Mouse (Mus musculus) lung, adult 18-20 months (tissue): ENCODE data around the gene Kcnab1.
A peak's percentile ranks its signal among the peaks of the same experiment; 100 is the strongest.

Source experiments
- DNase-seq, 2 experiments: peaks; one replicate each; pipeline ENCODE4 v3.0.0; 2022; ENCODE audit warnings: mixed read lengths in 2 of 2

Kcnab1 gene

DNA sequence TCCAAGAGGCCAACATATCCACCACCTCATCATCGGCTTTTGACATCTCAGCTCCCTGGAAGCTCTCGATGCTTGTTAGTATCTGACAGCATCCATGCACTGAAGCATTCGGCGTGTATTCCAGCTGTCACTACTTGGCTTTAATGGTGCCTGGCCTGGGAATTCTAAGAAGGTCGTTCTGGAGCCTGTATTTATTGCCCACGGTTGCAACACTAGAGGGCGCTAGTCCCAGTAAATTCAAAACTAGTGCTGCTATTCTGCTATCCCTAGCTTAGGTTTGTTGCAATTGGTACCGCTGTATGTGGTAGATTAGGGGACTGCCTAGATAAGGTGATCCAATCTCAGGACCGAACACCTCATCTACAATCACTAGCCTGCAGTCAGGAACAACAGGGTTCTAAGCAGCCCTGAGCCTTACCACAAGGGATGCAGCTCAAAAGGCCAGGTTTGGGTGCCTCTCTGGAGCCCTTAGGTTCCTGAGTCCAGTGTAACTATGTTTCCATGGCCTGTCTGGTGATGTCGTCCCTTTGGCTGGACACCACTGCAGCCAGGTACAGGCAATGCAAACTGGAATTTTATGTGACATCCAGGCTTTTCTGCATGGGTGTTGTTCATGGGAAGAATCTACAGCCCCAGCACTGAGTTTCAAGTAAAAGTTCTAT lies 208.8 kb downstream of the Kcnab1 start:
- peak; percentile 28 to 39 for DNase-seq

DNA sequence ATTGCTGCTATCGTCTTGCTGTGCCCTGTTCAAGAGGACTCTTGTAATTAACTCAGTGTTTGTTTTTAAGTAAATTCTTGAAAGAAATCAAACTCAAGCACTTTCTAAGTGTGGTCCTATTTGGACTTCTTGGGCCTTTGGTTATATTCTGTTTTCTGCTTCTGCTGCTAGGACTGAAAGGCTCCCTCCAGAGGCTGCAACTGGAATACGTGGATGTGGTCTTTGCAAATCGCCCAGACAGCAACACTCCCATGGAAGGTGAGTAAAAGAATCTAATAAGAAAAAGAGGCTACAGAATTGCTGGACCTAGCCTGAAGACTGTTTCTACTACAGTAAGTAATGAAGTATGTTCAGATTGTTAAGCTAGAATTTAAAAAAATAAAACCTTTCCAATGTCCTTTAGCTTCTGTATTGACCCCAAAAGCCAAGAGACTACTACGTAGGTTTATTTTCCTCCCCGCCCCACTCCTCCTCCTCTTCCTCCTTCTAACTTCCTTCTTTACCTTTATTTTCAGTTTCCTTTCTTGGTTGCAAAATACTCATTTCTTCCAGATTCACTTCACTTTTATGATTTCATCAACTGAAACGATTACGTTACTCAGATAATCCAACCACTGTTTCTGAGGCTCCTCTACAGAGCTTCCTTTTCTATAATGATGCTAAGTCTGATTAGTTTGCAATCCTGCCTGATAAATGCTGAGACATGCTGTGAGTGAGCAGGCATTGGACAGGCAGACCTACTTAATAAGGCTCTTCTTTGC lies 210.2 kb downstream of the Kcnab1 start:
- peak in 1 of 2 experiments; percentile 6 for DNase-seq

DNA sequence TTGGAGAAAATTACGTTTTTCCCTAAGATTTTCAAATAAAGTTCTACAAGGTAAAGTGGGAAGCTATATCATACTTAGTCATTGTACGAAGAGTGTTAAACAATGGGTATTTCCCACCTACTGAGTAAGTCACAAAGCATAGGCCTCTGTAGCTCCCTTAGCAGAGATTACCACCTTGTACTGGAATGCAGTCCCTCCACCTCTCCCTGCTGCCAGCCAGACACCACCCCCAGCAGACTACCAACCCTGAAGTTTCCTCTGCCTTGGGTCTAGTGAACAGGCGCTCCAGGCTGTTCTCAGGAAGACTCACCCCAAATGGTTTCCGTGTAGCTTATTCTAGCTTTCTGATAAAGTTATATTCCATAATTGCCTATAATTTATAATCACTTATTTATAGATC lies 211.8 kb downstream of the Kcnab1 start:
- no peak for DNase-seq

DNA sequence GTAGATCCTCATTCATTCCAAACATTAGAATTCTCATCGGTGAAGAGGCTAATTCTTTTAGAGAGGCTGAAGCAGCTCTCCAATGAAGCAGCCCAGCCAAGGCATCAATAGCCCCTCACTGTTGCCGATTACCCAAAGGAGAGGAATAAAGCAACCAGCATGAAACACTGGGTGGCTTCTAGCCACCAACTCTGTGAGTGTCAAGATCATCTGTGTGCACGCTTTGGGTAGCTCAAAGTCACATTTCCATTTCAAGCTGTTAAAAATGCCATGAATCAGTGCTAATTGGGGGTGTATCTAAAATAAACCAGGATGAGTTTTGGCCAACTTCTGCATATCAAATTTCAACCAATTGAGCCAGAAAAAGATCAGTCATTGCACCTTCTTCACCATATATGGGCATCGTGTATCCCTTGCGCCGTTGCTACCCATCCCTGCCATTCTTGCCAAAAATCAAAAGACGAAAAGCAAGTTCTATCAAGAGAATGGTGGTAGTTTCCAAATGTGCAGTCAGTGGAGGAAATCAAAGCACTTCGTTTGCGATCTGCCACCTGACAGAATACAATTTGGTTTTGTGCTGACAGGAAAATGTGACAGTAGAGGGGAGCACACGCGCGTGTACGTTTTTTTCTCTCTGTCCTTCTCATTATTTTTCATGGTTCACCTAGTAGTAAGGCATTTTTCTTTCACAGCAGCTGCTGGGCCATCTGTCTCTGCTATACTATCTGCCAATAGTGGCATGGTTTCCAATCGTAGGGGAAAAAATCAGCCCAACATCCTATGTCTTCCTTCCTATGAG lies 213.0 kb downstream of the Kcnab1 start:
- no peak for DNase-seq

DNA sequence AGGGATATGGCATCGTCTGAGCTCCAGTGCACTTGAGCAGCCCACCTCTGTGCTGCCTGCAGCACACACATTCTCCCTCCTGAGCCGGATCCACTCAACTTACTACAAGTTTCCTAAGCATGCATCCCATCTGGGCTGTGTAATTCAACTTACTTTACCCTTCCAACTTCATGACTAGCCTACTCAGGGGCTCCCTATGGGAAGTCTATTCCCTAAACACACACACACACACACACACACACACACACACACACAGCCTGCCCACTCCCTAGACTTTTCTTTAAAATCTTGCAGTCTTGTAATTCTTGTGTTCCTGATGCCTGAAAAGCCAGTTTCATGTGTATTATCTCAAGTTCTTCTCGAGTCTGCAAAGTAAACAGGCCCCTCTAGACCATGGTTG lies 216.1 kb downstream of the Kcnab1 start:
- DNase-seq, result no peak

DNA sequence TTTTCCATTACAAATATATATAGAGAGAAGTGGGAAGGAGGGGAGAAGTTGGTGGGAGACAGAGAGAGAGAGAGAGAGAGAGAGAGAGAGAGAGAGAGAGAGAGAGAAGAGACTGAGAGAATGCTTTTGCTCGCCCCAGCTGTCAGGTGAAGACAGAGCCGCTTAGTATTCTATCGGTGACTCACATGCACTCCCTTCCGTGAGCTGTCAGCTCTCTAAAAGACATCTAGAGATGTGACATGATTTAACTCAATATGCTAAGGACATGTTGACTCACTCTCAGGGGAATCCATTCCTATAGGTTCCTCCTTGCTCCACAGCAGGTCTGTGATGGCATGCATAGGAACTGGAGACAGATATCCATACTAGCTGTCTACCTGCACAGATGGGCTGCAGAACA lies 219.6 kb downstream of the Kcnab1 start:
- no peak for DNase-seq

DNA sequence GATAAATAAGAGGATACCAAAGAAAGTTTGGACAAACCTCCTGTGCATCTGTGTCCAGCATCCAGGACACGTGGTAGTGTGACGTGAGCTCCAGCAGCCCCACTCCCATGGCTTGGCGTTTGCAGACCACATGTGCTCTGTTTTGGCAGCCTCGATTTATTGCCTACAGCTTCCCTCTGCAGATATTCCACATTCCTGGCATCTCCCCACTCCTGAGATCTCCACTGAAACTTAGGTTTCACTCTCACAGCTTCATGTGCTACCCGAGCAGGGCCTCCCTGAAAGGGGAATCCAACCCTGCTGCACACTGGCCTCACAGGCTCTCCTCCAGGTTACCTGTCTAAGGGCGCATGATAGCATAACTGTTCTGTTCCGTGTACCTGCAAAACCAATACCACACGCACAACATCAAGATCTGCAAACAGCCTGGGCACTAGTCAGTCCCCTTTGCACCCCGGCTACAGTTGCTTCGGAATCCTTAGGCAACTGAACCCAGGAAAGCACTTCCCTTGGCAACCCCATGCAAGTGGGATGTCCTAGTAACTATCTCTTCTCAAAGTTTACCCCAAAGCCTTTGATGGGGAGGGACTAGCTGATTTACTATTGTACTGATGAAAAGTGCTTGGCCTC lies 228.8 kb downstream of the Kcnab1 start:
- no peak for DNase-seq

DNA sequence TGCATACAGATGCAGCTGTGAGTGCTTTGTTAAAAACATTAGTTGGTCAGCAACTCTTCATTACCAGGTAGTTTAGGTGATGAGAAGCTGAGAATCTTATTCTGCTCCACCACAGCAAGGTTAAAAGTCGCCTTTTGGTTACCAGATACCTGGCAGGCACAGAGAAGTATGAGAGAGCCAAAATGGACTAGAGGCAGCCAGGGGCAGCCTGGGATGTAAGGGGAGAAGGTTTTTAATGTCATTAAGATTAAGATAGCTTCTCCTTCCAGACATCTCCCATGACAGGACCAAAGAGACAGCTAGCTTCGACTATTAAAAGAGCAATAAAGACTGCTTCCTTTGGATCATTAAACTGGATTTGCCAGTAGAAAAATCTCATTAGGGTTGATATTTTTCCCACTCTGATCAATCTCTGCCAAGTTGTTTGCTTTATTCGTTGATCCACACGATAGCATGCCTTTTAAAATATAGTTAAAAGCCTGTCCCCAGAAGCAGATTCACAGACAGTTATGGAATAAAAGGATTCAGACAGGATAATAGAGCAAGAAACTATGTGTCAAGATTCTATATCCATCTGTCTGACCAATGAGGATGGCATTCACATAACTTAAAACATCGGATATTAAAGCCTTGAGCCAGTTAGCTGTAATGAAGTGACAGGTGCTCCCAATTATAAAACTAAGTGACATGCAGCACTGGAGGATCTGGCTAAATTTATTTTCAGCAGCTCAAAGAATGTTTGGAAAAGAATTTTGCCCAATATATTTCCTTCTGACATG lies 231.2 kb downstream of the Kcnab1 start:
- DNase-seq, result no peak

DNA sequence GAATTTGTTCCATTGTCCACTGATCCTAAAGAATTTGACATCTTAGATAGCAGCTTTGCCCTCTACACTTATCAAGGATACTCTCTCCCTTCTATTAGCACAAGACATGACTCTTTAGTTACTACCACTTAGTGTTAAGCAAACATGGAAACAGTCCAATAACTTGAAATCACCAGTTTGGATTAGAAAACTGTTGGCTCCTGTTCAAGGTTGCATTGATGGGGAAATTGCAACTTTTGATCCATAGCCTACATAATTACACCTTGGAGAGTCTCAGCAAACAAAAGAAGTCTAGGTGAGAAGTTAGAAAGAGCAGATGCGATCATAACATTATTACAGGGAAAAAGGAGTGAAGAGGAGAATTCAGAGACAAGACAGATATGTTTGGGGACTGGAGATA lies 237.0 kb downstream of the Kcnab1 start:
- no peak for DNase-seq

DNA sequence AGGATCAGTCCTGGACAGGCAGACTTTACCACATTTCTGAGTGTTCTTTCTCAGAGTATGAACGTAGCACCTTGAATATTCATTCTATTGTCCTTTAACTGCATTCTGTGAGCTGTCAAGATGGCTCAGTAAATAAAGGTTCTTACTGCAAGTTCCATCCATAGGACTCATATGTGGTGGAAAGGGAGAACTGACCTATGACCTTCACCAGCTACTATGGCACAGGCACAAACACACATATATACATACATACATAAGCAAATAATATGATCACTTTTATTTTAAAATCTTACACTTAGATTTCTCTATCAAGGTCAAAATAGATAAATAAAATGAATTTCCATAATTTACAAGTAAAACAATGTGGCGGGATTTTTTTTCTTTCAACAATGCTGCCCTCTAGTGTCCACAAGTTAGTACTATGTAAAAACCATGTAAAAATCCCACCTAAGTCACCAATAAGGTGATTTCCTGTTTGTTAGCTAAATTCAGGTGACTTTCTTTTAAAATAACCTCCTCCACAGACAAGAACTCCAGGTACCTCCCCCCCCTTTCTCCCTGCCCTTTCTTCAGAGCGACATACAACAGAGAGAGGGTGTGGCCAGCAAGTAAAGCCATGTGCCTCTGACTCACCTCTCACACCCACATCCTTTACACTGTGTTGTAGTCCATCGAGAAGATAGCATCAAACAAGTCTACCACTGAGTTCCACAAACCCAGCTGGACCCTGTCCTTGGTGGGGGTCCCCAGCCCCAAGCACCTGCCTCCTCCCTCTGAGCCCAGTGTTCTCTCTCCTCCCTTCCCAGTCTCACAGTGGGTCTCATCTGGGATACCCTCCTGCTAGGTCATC lies 243.3 kb downstream of the Kcnab1 start:
- DNase-seq, result peak in 1 of 2 experiments; percentile 19

DNA sequence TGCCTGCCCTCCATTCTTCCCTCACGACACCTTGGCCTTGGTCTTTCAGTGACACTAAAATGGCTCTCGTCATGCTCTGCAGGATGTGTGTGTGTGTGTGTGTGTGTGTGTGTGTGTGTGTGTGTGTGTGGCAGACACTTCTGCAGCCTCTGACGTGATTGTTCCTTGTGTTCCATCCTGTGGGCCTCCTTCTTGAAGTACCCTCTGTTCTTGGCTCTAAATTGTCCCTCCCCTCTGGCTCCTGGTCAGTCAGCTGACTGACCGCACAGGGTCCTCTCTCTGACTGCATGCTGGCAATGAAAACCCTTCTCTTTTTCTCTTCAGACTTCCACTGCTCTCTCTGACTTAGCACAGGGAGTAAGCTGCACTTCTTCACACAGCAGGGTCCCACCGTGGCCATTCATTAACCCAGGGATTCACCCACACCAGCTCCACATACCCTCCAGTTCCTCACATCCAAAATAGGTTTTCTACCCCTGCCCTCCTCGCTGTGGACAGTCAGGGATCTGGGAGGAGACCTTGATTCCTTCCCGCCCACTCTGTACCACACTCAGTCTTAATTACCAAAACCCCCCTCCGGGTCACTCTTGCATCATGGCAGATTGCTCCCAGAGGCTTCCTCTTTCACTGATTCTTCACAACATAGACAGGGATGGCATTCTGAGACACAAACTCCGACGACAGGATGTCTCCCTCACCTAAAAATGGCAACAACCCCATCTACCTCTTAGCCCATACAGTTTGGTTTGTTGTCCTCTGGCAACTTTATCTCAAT lies 244.3 kb downstream of the Kcnab1 start:
- DNase-seq, result no peak

DNA sequence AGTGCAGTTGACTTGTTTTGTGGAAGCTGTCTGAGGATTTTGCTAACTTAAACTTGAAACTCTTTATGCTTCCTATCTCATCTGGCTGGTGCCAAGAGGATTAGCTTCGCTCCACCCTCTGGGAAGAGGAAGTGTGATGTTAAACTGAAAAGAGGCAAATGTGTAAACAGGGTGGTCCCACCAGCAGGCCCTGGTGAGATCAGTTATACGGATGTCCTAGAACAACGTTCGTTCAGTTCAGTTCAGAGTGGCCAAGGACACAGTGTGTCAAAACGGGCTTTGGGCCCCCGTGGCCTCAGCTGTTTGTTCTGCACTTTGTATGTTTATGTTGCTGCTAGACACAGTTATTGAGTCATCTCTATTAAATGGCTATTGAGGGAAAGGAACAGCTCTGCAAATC lies 246.3 kb downstream of the Kcnab1 start:
- peak; percentile 26 to 68 for DNase-seq

DNA sequence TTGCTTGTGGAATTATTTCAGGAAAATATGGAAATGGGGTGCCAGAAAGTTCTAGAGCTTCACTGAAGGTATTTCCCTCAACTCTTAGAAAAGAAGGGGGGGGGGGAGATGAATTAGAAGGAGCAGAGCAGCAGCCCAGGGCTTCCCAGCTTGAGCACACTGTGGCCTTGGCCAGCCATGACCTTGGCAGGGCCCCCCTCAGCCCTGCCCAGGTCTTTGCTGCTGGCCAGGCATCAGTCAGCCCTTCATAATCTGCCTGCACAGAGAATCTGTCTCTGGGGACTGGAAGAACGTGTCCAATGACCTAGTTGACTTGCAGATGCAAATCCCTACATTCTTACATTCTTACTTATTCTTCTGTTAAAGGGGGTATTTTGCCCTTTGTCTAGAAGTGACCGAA lies 249.1 kb downstream of the Kcnab1 start:
- DNase-seq, result no peak

DNA sequence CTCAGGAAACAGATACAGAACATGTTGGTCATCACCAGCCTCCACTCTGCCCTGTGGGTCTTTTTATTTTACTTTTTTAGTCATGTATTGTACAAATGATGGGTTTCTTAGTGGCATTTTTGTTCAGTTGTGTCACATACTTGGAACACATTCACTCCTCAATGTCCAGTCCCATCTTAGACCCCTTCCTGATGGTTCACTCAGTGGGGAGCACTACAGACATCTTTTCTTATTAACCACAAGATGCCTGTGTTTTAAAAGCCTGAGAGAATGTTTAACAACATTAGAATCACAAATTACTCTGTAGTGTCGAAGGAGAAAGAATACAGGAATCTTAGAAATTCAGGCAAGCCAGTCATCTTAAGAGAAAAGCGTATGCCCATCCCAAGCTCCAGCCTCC lies 249.7 kb downstream of the Kcnab1 start:
- no peak for DNase-seq

DNA sequence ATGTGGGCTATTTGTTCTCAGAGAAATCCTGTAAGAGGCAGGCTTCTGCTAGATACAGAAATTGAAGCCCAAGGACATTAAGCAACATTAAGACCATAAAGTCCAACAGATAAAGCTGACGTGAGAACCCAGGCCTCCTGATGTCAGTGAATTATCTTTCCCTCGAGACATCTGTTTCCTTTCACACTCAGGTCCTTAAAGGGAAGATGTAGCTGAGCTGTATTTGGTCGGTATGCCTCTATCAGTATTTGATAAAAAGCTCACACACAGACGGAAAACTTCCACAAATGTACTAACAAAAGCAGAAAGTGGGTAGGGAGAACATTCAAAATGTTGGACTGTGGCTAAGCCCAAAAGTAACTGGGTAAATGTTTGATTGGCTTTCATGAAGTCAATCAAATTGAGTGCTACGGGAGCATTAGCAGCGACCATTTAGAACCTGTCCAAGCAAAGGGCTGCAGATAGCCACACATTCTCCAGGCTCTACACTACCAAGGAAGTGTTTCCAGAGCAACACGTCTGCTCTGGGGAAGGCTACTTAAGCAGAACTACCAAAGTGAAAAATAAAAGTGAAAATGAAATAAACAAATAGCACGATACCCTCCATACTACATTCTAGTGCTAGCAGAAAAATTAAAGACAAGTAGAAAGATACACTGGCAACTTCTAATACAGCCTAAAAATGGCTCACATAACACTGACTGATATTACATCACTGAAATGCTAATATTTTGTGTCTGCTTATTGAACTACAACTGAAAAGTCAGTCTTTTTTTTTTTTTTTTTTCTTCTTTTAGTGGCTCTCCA lies 251.2 kb downstream of the Kcnab1 start:
- no peak for DNase-seq

DNA sequence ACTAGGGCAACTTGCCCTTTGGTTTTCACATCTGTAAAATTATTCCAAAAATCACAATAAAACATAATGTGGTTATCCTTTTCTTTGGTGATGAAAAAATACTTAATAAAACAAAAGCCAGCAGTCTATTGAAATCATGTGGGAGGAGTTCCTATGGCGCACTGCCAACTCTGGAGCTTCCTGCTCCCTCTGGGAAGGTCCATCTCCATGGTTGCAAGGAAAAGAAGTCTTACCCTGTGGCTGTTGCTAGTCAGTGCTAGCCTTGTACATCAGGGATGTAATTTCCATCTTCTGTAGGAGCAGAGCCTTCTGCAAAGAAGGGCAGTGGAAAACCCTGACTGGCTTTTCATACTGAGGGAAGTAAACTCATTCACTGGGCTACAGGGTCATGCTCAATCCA lies 254.3 kb downstream of the Kcnab1 start:
- peak; percentile 54 to 61 for DNase-seq

DNA sequence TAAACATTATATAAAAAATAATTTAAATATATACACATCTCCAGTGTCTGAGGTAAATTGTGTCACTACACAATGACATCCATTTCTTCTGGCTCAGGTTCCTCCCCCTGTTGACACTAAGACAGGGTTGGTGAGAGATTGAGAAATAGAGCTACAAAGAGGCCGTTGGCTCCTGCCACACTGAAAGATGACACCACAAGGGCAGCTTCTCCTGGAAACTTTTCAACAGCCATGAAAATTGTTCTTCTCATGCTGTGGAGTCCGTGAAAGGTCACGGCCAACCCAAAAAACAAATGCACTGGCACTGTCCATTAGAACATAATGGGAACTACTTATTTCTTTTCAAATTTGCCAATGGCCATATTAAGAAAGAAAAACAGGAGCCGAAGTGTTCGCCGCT lies 256.0 kb downstream of the Kcnab1 start:
- DNase-seq, result no peak

DNA sequence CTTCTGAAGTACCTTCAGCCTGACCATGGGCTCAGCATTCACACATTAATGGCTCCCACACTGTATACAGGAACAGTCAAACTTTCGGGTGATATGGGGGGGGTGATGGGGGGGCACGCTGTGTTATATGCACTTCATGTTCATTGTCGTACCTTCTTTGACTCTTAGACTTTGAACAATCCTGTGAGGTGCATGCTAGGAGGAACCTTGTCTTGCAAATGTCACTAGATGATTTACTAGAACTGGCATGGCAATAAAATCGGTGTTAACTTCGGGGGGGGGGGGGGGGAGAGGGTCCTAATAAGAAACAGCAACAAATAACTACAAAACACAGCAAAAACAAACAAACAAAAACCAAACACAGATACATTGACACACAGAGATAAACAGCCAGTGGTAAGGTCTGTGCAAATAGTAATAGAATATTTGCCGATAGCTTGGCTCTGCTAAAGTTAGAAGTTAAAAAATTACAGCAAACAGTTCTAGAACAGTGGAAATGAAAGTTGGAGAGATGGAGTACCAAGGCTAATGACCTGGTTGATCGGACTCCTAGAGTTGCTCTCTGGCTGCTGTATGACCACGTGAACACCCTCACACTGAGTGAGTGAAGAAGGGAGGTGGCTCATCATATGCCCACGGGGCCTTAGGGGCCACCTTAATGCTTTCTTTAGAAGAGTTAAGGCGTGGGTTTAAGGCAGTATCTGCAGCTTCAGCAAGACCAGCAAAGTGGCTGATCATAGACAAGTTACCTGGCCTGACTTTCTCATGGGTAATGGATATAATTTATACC lies 256.9 kb downstream of the Kcnab1 start:
- no peak for DNase-seq

DNA sequence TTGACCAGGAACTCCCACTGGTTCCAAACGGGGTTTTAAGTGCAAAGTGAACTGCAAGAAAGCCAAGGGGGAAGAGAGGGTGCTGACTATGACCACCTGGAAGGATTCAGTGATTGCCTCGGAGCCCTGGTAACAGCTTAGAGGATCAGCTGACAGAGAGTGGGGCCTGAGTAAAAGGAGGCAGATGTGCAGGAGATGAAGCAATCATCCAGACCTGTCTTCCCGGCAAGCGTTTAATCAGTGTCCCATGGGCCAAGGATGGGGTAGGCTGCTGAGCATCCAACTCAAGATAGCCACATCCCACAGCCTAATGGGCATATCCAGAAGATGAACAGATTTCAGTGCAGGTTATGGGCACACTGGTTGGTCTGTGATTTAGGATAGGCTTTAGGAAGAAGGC lies 258.8 kb downstream of the Kcnab1 start:
- DNase-seq, result no peak
